Mouse (Mus musculus) heart, postnatal 36 days (tissue): ENCODE data around the gene Thap4. TPM values are rescaled to one million over a fixed set of nuclear protein-coding genes. Genes with fewer than 3 reads are reported as not detected.
"Not testable (repeated sequence)": the region's sequence is repeated elsewhere in the genome, so short reads cannot be mapped to it uniquely, and the experiment has no call there.

ENCODE experiments used
- DNase-seq, 2 experiments: peaks; one replicate each; pipeline ENCODE4 v3.0.0; 2021 to 2022
- intact Hi-C: fragments of 180-260 bp; cut with DNase I; formaldehyde crosslinking; loops from one replicate; pipeline ENCODE4 v1.15.1; 2025
- total RNA-seq, 2 experiments: library from RNA; stranded (reverse); gene quantifications; 2 replicates each; pipeline ENCODE4 v1.2.3; 2021

Thap4 gene
- 10 to 100 TPM; 77.9 to 88.1 TPM for total RNA-seq

GRCm38 (mm10) chr1:93754573-93755290 lies at the start of gene Thap4:
TSS of gene Thap4 (minus strand) at chr1:93754864.
- intact Hi-C loops: loop anchor here (1.0 to 5.0 kb wide), 3 partner anchors 46 to 412 kb away; partner anchors contain the start of genes Dtymk, Hdlbp, Pask and Ppp1r7
- DNase-seq: peak; percentile 92 to 95

GRCm38 (mm10) chr1:93803556-93804507 lies 49.2 kb upstream of the Thap4 start, which contains the start of gene Ing5:
TSS of gene Ing5 (plus strand) at chr1:93803965.
- intact Hi-C loops: loop anchor here (2.0 to 10.0 kb wide), 4 partner anchors 19 to 289 kb away; partner anchors contain the start of gene Farp2
- peak; percentile 100 for DNase-seq

GRCm38 (mm10) chr1:93802771-93803170 lies 48.1 kb upstream of the Thap4 start:
- no peak for DNase-seq
- intact Hi-C loops: loop anchor here (2.0 to 10.0 kb wide), 3 partner anchors 134 to 288 kb away; partner anchors contain the start of gene Farp2

GRCm38 (mm10) chr1:93801741-93802238 lies 47.1 kb upstream of the Thap4 start, which contains the start of gene Dtymk:
TSS of gene Dtymk (minus strand) at chr1:93801934.
- intact Hi-C loops: loop anchor here (2.0 to 10.0 kb wide), 4 partner anchors 47 to 287 kb away; partner anchors contain the start of genes Farp2 and Thap4

GRCm38 (mm10) chr1:93800670-93801503 lies 46.2 kb upstream of the Thap4 start:
- DNase-seq: no peak
- intact Hi-C loops: loop anchor here (2.0 to 10.0 kb wide), 3 partner anchors 46 to 286 kb away; partner anchors contain the start of genes Farp2 and Thap4

More at GRCm38 (mm10) chr1:93801741-93802238, 47.1 kb upstream of the Thap4 start, which contains the start of gene Dtymk:
- peak; percentile 86 to 91 for DNase-seq

GRCm38 (mm10) chr1:93795886-93796285 lies 41.2 kb upstream of the Thap4 start:
- intact Hi-C loops: no loop called here
- no peak for DNase-seq

- no peak for DNase-seq
- intact Hi-C loops: no loop called here
Observed at GRCm38 (mm10) chr1:93794526-93794925, 39.9 kb upstream of the Thap4 start.

GRCm38 (mm10) chr1:93786912-93787311 lies 32.2 kb upstream of the Thap4 start:
- DNase-seq: no peak
- intact Hi-C loops: no loop called here

GRCm38 (mm10) chr1:93776686-93777085 lies 22.0 kb upstream of the Thap4 start:
- intact Hi-C loops: no loop called here
- no peak for DNase-seq

GRCm38 (mm10) chr1:93769901-93770300 lies 15.2 kb upstream of the Thap4 start:
- intact Hi-C loops: no loop called here
- DNase-seq: no peak

- no peak for DNase-seq
- intact Hi-C loops: no loop called here
Observed at GRCm38 (mm10) chr1:93767600-93767999, 12.9 kb upstream of the Thap4 start.

GRCm38 (mm10) chr1:93764871-93765591 lies 10.4 kb upstream of the Thap4 start:
- intact Hi-C loops: no loop called here
- DNase-seq: no peak

GRCm38 (mm10) chr1:93763531-93763930 lies 8.9 kb upstream of the Thap4 start:
- DNase-seq, intact Hi-C loops: not testable (repeated sequence)

GRCm38 (mm10) chr1:93760076-93760475 lies 5.4 kb upstream of the Thap4 start:
- intact Hi-C loops: no loop called here
- DNase-seq: no peak

- intact Hi-C loops: loop anchor here (5.0 kb wide), 1 partner anchor 414 kb away; the partner anchor contains the start of genes Pask and Ppp1r7
Observed at GRCm38 (mm10) chr1:93756154-93756553, 1.5 kb upstream of the Thap4 start.

GRCm38 (mm10) chr1:93755618-93756017 lies 954 bp upstream of the Thap4 start:
- intact Hi-C loops: loop anchor here (1.0 to 5.0 kb wide), 3 partner anchors 45 to 413 kb away; partner anchors contain the start of genes Dtymk, Hdlbp, Pask and Ppp1r7
- DNase-seq: no peak

More at GRCm38 (mm10) chr1:93756154-93756553, 1.5 kb upstream of the Thap4 start:
- DNase-seq: no peak

- intact Hi-C loops: loop anchor here (1.0 to 5.0 kb wide), 3 partner anchors 46 to 413 kb away; partner anchors contain the start of genes Dtymk, Hdlbp, Pask and Ppp1r7
- DNase-seq: no peak
Observed at GRCm38 (mm10) chr1:93755291-93755610, 587 bp upstream of the Thap4 start.

GRCm38 (mm10) chr1:93753911-93754572 lies 622 bp downstream of the Thap4 start:
- intact Hi-C loops: loop anchor here (2.0 kb wide), 1 partner anchor 47 kb away; the partner anchor contains the start of gene Dtymk
- no peak for DNase-seq
